Mouse (Mus musculus) right cerebral cortex, postnatal 36 days (tissue): ENCODE results near the gene Hoxa3.

Experiments used
- DNase-seq, 2 experiments: peaks; one replicate each; pipeline ENCODE4 v3.0.0; 2022; ENCODE audit warnings: low spot score in 2 of 2, mixed read lengths in 1 of 2

The Hoxa3 gene

GRCm38 (mm10) chr6:52213119-52213986 lies at the start of gene Hoxa3, which contains the start of gene Gm28308:
Hoxa3 (minus strand) TSS chr6:52213336.
Gm28308 (minus strand) TSS chr6:52213339.
- DNase-seq, result no peak

DNA sequence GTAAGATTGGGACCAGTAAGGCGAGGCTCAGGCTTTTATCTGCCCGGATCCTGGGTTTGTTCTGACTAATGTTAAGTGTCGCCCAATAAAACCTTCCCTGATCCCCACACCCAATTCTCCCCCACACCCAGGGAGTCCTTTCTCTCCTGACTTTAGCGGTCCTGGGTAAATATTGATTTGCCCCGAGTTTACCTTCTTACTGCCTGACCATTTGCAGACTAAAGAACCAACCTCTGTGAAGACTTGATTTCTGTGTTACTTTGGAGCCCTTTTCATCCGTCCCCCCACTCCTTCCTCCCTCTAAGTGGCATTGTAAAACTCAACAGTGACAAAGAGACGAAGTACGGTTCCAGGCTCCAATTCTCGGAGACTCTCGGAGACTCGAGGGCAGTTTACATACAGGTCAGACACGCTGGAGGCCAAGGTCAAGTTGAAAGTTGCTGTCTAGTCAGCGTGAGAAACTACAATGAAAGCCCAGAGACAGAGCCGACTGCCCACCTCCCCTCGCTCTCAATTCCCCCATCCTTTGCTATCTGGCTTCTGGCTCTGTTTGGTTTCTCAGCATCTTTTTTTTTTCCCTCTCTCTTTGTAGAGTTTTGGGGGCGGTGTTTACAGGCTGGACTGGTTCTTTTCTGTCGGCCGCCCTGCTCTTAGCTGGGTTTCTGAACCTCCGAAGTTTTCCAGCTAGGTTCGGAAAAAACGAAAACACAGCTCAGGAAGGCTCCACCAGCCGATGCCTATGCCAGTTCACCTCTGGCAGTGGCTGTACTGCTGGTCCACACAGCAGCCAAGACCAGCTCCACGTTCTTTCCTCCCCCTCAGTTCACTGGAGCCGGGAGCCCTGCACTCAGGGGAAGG lies 49.6 kb upstream of the Hoxa3 start:
- no peak for DNase-seq

GRCm38 (mm10) chr6:52261751-52262462 lies 48.8 kb upstream of the Hoxa3 start:
- no peak for DNase-seq

DNA sequence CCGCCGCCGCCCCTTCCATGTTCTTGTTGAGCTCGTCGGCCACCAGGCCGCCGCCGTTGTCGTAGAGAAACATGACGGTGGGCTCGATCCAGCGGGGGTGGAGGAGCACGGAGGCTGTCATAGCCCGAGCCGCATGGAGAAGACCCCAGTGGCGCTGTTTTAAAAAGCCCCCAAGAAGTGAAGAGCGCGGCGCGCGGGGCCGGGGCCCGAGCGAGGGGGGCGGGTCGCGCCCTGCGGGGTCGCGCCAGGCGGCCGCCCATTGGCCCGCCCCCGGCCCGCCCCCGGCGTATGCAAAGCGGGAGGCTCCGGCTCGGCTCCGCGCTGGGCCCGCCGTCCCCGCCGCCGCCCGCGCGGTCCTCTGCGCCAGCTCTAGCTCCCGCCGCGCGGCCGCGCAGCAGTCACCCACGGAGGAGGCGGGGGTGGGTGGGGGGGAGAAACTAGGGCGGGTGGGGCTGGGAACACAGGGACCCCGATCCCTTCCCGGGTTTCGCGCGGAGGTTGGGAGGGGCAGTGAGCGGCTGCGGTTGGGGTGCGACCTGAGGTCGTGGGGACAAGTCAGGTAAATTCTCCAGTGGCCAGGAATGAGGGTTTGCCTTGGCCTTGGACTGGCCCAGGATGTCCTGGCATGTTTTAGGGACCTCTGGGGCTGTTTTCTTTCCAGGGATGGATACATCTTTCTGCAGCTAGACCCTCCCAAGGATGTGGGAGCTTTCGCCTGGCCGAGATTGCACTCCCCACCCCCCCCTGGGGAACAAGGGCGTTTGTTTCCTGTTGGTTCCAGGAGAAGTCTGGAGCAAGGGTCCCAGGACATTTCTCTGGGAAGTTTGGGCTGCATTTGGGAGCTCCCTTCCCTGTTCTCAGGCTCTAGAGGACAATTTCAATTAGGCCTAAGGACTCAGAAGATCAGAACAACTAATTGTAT lies 47.8 kb upstream of the Hoxa3 start, which contains the start of gene Hoxa13:
Gene Hoxa13 (minus strand): TSS at position 227 of the 922 bp plus-strand sequence.
- no peak for DNase-seq

- DNase-seq, result no peak
Observed at GRCm38 (mm10) chr6:52259811-52260261, 46.7 kb upstream of the Hoxa3 start.

GRCm38 (mm10) chr6:52259081-52259790 lies 46.1 kb upstream of the Hoxa3 start:
- DNase-seq, result no peak

DNA sequence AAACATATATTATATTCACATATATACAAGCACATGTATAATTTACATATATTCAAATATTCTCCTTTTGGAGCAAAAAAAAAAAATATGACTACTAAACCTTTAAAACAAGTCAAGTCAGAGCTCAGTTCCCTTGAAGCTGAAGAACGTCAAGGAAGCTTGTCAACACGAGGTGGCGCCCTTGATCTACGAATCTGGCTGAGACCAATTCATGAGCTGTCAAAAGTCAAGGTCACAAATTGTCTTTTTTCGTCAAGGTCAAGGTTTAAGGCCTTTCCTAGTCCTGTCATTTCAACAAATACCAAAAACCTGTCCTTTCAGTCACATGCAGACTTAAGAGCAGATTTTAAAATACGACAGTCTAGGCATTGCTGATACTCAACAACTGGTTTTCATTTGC lies 43.8 kb upstream of the Hoxa3 start:
- DNase-seq, result peak in 1 of 2 experiments; percentile 25

DNA sequence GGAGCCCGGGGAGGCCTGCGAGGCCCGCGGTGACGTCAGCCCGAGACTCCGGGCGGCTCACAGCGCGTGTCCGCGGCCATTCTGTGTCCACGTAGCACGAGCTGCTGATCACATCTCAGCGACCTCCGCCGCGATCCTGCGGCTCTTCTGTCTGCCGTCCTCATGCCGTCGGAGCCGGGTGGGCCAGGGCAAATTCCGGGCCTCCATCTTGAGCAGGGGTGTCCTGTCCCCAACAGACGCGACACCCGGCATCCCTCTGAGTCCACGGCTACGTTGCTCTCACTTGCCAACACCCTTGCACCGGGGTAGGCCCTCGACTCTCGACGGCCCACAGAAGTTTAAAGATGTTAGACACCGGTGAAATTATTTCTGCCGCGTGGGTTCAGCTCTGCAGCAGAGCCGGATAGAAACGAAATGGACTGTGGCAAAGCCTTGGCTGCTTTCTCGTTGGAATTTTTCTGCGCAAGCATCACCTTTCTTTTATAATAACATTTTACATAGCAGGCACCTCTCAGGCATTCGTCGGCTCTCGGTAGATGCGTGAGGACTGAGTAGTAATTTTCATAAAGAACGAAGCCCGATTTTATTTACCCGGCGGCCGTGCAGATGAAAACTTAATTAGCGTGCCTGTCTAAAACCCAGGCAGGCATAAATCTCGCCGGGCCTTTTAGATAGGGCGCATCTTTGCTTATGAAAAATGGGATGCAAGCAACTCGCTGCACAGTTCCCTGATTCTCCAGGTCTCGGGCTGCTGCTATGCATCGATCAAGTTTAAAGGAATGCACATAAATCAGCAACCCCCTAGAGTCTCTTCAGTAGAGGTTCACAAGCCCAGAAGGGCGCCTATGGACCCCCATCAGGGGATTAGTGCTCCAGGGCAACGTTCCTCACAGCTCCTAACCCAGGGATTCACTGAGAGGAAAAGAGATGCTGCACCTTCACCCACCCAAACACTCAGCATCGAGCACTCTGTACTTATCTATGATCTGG lies 40.7 kb upstream of the Hoxa3 start:
- no peak for DNase-seq

DNA sequence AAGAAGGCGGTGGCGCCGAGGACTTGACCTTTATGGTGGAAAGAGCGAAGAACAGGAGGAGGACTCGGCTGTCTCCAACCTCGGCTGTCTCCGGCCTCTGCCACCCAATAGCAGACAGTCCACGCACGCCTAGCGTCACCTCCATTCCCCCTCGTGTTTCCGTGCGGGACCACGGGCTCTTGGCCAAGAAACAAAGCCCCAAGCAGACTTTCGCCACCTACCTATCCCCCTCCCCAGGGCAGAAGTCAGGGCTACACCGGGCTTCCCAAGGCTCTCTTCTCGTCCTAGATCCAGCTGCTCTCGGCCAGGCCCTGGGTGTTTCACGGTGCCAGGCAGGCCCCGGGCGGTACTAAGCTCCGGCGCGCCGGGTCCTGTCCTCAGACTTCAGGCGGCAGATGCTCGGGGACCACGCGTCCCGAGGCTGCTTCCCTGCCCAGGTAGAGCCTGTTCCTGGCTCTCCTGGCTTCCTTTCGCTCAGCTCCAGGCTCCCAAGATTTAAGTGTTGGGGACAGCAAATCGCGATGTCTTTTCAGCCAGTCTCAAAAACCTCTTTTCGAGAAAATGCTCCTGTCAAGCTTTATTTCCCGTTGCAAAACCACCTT lies 39.7 kb upstream of the Hoxa3 start:
- no peak for DNase-seq

- DNase-seq, result no peak
Observed at GRCm38 (mm10) chr6:52252016-52252774, 39.1 kb upstream of the Hoxa3 start.

DNA sequence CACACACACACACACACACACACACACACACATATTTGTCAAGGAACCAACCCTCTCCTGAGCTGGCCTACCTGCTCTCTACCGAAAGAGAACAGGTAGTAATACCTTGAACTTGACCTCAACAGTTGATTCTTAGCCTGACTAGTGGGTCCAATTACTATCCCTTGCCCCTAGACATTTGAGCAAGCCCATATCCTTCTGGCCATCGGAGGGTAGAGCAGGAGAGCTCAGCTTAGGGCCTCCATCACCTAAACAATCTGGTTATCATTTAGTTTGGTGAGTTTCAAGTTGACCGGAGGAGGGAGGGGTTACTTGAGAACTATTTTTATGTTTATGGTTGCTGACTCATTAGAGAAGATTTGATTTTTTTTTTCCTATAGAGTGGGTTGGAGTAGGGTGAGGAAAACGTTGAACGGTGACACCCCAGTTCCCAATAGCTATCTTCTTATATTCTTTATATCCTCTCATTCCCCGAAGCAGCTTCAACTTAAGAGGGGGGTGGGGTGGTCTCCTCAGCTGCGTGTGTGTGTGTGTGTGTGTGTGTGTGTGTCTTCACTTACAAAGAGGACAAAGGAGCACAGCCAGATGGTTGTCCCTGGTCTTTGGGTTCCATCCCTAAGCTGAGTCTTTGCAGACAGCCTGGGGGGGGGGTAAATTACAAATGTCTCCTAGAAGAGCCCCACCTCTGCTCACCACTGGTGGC lies 38.2 kb upstream of the Hoxa3 start:
- no peak for DNase-seq

DNA sequence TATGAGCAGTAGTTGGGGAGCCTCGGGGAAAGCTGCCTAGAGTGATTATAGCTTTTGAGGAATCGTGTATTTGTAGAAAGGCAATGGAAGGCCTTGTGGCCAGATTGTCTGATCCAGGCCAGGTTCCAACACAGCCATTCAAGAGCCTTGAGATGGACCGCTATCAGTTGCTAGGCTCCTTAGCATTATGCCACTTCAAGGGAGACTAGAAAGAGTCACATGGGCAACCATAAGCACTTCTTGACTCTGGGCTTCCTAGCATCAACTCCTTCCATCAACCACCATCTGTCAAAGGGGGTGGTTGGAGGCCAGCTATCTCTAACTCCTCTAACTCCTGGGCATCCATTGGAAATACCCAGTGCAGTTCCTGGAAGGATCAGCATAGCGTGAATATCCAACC lies 36.7 kb upstream of the Hoxa3 start:
- no peak for DNase-seq

- DNase-seq, result no peak
Observed at GRCm38 (mm10) chr6:52249415-52249738, 36.2 kb upstream of the Hoxa3 start.

DNA sequence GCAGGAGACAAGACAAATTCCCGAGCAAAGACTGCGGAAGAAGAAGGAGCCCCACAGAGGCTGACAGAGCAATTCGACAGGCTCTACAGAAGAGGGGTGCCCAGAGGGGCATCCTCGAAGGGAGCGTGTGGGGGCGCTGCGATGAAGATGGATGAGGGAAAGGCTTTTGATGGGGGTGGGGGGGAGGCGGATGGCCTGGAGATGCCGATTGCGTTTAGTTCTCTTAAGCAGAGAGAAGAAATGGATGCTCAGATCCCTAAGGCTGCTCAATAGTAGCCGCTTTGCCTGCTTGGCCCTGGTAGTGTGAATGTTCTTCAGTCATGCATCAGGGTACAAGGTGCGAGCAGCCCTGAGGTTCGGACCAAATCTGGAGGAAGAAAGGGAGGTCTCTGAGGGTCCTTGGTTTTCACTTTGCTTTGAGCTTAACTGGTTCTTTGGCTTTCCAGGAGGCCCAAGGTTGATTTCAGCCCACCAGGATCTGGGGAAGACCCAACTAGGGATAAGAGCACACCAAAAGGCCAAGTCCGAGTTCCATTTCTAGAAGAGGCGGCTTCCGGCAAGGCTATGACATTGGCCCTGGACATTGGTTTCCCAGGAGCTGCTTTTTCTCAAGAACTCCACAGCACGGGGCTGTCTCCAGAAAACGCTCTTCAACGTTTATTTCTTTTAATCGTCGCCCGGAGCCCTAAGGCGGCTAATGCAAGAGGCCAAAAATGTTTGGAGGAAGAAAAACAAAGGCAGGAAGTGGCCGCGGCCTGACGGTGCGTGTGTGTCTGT lies 35.7 kb upstream of the Hoxa3 start:
- DNase-seq, result no peak

- no peak for DNase-seq
Observed at GRCm38 (mm10) chr6:52247766-52248637, 34.9 kb upstream of the Hoxa3 start.
